Mouse (Mus musculus) thymus, postnatal 4 days (tissue): Measurements from ENCODE around the gene Nav1.
A peak's percentile ranks its signal among the peaks of the same experiment; 100 is the strongest.

ENCODE experiments used
- DNase-seq: peaks from one replicate; pipeline ENCODE4 v3.0.0; 2021

Nav1 gene

GRCm38 (mm10) chr1:135481656-135482055 lies 125.4 kb downstream of the Nav1 start:
- DNase-seq: no peak

- DNase-seq: no peak
These were observed 126.3 kb downstream of the Nav1 start for GRCm38 (mm10) chr1:135480815-135481214.

- no peak for DNase-seq
These were observed 131.6 kb downstream of the Nav1 start for GRCm38 (mm10) chr1:135475571-135475895.

GRCm38 (mm10) chr1:135474861-135475570 lies 132.1 kb downstream of the Nav1 start:
- DNase-seq: no peak

GRCm38 (mm10) chr1:135472536-135472935 lies 134.6 kb downstream of the Nav1 start:
- no peak for DNase-seq

GRCm38 (mm10) chr1:135471742-135472141 lies 135.4 kb downstream of the Nav1 start:
- DNase-seq: no peak

GRCm38 (mm10) chr1:135470546-135470945 lies 136.5 kb downstream of the Nav1 start:
- no peak for DNase-seq

- no peak for DNase-seq
These were observed 139.6 kb downstream of the Nav1 start for GRCm38 (mm10) chr1:135467462-135467861.

- DNase-seq: no peak
These were observed 140.2 kb downstream of the Nav1 start for GRCm38 (mm10) chr1:135466935-135467334.

- DNase-seq: no peak
These were observed 141.4 kb downstream of the Nav1 start for GRCm38 (mm10) chr1:135465734-135466133.

GRCm38 (mm10) chr1:135462736-135463135 lies 144.4 kb downstream of the Nav1 start:
- no peak for DNase-seq

GRCm38 (mm10) chr1:135462304-135462703 lies 144.8 kb downstream of the Nav1 start:
- DNase-seq: no peak

GRCm38 (mm10) chr1:135461097-135461730 lies 145.9 kb downstream of the Nav1 start:
- DNase-seq: peak; percentile 67

- no peak for DNase-seq
These were observed 146.6 kb downstream of the Nav1 start for GRCm38 (mm10) chr1:135460521-135460920.

GRCm38 (mm10) chr1:135457860-135458259 lies 149.2 kb downstream of the Nav1 start:
- DNase-seq: no peak

GRCm38 (mm10) chr1:135452259-135452658 lies 154.8 kb downstream of the Nav1 start:
- peak; percentile 68 for DNase-seq

- DNase-seq: no peak
These were observed 155.7 kb downstream of the Nav1 start for GRCm38 (mm10) chr1:135451419-135451818.

- DNase-seq: no peak
These were observed 157.2 kb downstream of the Nav1 start for GRCm38 (mm10) chr1:135449876-135450275.

GRCm38 (mm10) chr1:135448940-135449339 lies 158.2 kb downstream of the Nav1 start:
- DNase-seq: no peak

- no peak for DNase-seq
These were observed 163.6 kb downstream of the Nav1 start for GRCm38 (mm10) chr1:135443506-135443905.

GRCm38 (mm10) chr1:135441861-135442260 lies 165.2 kb downstream of the Nav1 start:
- no peak for DNase-seq

GRCm38 (mm10) chr1:135440986-135441385 lies 166.1 kb downstream of the Nav1 start:
- DNase-seq: no peak

- DNase-seq: no peak
These were observed 168.3 kb downstream of the Nav1 start for GRCm38 (mm10) chr1:135438801-135439200.

- no peak for DNase-seq
These were observed 171.3 kb downstream of the Nav1 start for GRCm38 (mm10) chr1:135435823-135436222.

GRCm38 (mm10) chr1:135430669-135431017 lies 176.5 kb downstream of the Nav1 start:
- no peak for DNase-seq
